Mouse (Mus musculus) bone marrow, adult 2 months (tissue): ENCODE measurements around the gene Arhgap10.

ENCODE experiments used
- CTCF ChIP-seq: fragments of 200-500 bp; IDR thresholded peaks from 2 replicates; pipeline ENCODE4 v1.5.1; 2011; ENCODE audit warnings: low read length, control low read depth; ENCODE audit not compliant: control insufficient read depth, insufficient read depth
- POLR2A ChIP-seq: fragments of 200-500 bp; IDR thresholded peaks from 2 replicates; pipeline ENCODE4 v1.6.1; 2011; ENCODE audit warnings: low read depth, mild to moderate bottlenecking, control low read depth, low read length, borderline replicate concordance; ENCODE audit not compliant: control insufficient read depth

DNA sequence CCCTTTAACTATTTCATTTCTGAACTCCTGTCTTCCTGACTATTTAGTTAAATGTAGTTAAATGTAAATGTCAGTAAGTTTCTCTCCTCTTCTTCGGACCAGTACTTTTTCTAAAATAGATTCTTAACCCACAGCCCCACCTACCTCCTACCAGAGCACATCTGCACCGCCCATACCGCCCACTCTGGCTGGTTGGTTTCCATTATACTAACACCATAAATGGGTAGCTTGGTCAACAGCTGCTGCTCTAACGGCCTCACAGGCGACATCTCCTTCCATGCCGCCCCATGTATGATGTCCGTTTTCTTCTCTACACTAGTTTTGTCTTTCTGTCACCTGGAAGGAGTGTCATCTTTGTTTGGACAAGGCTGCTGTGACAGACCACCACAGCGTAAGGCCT is 189.3 kb downstream of the Arhgap10 start:
- TF ChIP-seq POLR2A (no peak), CTCF (no peak)
